Mouse (Mus musculus) skeletal muscle tissue, postnatal 0 days (tissue): ENCODE data around the gene Crlf1. TPM values are rescaled to one million over a fixed set of nuclear protein-coding genes. Genes with fewer than 3 reads are reported as not detected.

Source experiments
- polyA plus RNA-seq: library from polyadenylated mRNA; unstranded; fragments of >200 nt; fragmentation: Nextera tagmentation; extraction: Ambion mirVana; gene quantifications from 2 replicates; pipeline ENCODE4 v1.2.1, GENCODE M21; 2015

Crlf1 gene
- 4.2 and 4.5 TPM in 2 replicates for polyA plus RNA-seq

GRCm38 (mm10) chr8:70492664-70493640 lies at the start of gene Crlf1:
Crlf1 (plus strand) TSS chr8:70493158.

DNA sequence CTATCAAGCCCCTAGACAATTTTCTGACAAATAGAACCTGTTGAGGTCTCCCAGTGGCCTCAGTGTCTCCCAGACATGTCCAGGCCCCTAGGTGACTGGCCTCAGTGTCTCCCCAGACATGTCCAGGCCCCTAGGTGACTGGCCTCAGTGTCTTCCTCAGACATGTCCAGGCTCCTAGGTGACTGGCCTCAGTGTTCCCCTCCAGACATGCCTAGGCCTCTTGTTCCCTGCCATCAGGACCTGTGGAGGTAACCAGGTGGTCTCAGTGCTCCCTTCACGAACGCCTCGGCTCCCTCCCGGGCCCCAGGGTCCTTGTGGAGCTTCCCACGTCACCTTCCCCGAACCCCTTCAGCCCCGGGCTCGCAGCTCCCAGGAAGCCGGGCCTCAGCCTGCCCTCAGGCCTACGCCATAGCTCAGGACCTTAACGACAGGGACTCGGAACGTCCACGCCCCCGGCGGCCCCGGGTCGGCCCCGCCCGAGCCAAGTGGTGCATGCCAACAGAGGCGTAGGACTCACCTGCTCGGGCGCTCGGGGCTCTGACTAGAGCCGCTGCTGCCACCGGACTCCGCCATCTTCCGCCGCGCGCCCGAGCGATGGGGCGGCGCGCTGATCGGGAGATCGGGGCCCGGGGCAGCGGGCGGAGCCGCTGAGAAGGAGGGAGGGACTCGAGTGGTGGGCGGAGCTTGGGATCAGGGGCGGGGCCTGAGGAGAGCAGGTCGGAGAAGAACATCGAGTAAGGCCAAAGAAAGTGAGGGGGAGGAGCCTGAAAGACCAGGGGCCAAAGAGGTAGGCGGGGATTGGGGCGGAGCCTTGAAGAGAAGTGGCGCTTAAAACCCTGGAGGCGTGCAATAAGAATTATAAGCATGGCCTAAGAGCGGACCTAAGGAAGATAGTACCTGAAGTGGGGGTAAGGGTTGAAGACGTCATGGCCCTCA lies 16.4 kb upstream of the Crlf1 start, which contains the start of gene Klhl26:
Klhl26 (minus strand) TSS at position 636 of the 936 bp plus-strand sequence.

GRCm38 (mm10) chr8:70486941-70487520 lies 5.9 kb upstream of the Crlf1 start, which contains the start of gene Tmem59l:
Tmem59l (minus strand) TSS chr8:70487358.

DNA sequence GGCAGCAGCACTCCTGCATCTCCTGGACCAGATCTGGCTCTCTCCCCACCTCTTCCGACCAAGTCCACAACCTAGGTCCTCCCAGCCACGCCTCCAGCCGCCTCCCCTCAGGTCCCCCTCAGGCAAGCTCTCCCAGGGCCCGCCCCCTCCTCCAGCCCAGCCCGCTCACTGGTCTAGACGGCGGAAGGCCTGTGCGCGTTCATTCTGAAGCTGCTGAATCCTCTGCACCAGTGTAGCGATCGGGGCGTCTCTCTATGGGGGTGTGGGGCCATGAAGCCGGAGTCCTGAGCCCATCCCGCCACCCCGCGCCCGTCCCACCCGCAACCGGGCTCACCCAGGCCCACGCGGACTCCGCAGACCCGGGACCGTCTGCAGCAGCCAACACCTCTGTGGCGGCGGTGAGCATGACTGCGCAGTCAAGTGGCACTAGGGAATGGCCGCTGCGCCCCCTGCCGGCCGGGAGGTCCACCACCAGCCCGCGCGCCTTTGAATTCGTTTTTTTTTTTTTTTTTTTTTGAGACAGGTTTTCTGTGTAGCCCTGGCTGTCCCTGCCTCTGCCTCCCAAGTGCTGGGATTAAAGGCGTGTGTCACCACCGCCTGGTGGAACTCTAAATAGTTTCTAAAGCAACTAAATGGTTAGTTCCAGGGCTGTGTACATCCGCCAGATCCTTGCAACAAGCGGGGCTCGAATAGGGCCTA lies 13.5 kb downstream of the Crlf1 start, which contains the start of gene Rex1bd:
Rex1bd (minus strand) TSS at position 425 of the 699 bp plus-strand sequence.

GRCm38 (mm10) chr8:70510228-70510915 lies 17.4 kb downstream of the Crlf1 start, which contains the start of gene Uba52:
Uba52 (minus strand) TSS chr8:70510801.

DNA sequence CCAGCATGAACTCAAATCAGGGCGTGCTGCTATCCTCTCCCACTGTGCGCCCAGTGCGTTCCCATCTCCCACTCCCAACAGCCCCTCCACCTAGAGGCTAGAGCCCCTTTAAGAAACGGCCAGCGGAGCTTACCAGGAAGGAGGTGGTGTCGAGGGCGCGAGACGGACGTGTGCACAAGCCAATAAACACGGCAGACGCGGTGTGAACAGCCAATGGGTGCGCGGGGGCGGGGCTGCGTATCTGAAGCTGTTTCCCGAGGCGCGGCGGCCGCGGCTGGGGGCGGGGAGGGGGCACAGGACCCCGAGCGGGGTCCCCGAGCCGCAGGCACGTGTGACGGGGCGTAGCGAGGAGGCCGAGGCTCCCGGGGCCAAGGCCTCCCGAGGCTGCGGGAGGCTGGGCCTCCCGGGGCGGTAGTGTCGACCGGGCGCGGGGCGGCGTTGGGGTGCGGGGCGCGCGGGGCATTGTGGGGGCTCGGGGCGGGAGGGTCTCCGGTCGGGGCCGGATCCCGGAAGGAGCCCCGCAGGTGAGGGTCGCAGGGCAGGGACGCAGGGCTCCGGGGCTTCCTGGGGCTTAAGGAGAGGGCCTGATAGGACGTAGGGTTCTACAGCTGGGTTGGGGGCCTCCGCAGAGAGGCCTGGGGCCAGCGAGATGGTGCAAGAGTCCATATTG lies 34.7 kb downstream of the Crlf1 start, which contains the start of the genes Fkbp8 and Kxd1:
Fkbp8 (plus strand) TSS at position 213 of the 670 bp plus-strand sequence.
Kxd1 (minus strand) TSS at position 445 of the 670 bp plus-strand sequence.

GRCm38 (mm10) chr8:70539077-70539813 lies 46.3 kb downstream of the Crlf1 start, which contains the start of gene Ell:
Ell (plus strand) TSS chr8:70539457.

Other genes starting within 250 kb of the Crlf1 start
- 10.6 and 15.7 TPM in 2 replicates for gene Homer3, start 210.3 kb upstream of the Crlf1 start, polyA plus RNA-seq
- gene Ddx49, start 190.7 kb upstream of the Crlf1 start, polyA plus RNA-seq = 22.4 and 27.8 TPM in 2 replicates
- gene Cope, start 190.6 kb upstream of the Crlf1 start, polyA plus RNA-seq = 216 and 248 TPM in 2 replicates
- 18.4 and 21.9 TPM in 2 replicates for gene Cers1, start 177.4 kb upstream of the Crlf1 start, polyA plus RNA-seq
- gene Gdf1, start 163.3 kb upstream of the Crlf1 start, polyA plus RNA-seq = 4.1 and 4.4 TPM in 2 replicates
- gene Upf1, start 139.9 kb upstream of the Crlf1 start, polyA plus RNA-seq = 7.2 and 8.6 TPM in 2 replicates
- gene Comp, start 119.6 kb upstream of the Crlf1 start, polyA plus RNA-seq = 0.58 and 5.8 TPM in 2 replicates
- gene Crtc1, start 53.6 kb upstream of the Crlf1 start, polyA plus RNA-seq = 6.5 and 7.8 TPM in 2 replicates
- 8.6 and 8.7 TPM in 2 replicates for gene Klhl26, start 16.2 kb upstream of the Crlf1 start, polyA plus RNA-seq
- gene Tmem59l, start 5.8 kb upstream of the Crlf1 start, polyA plus RNA-seq = 0.12 TPM in 1 of 2 replicates, not detected in the other
- 123 and 148 TPM in 2 replicates for gene Rex1bd, start 13.6 kb downstream of the Crlf1 start, polyA plus RNA-seq
- gene Uba52, start 17.6 kb downstream of the Crlf1 start, polyA plus RNA-seq = 788 and 817 TPM in 2 replicates
- 144 and 162 TPM in 2 replicates for gene Fkbp8, start 34.6 kb downstream of the Crlf1 start, polyA plus RNA-seq
- gene Kxd1, start 34.8 kb downstream of the Crlf1 start, polyA plus RNA-seq = 64.4 and 69.8 TPM in 2 replicates
- gene Ell, start 46.3 kb downstream of the Crlf1 start, polyA plus RNA-seq = 11.2 and 11.9 TPM in 2 replicates
- gene Isyna1, start 101.2 kb downstream of the Crlf1 start, polyA plus RNA-seq = 31.7 and 32.2 TPM in 2 replicates
- 44.3 and 52.8 TPM in 2 replicates for gene Ssbp4, start 115.7 kb downstream of the Crlf1 start, polyA plus RNA-seq
- gene Lrrc25, start 123.0 kb downstream of the Crlf1 start, polyA plus RNA-seq = 2.7 and 3.7 TPM in 2 replicates
- gene Gdf15, start 139.3 kb downstream of the Crlf1 start, polyA plus RNA-seq = 0.28 and 0.41 TPM in 2 replicates
- 44.6 and 48.6 TPM in 2 replicates for gene Pgpep1, start 167.2 kb downstream of the Crlf1 start, polyA plus RNA-seq
- gene Lsm4, start 180.1 kb downstream of the Crlf1 start, polyA plus RNA-seq = 120 and 144 TPM in 2 replicates
- 81.2 and 130 TPM in 2 replicates for gene Jund, start 205.8 kb downstream of the Crlf1 start, polyA plus RNA-seq
- not detected in 2 replicates for gene Iqcn, start 210.3 kb downstream of the Crlf1 start, polyA plus RNA-seq
- not detected in 2 replicates for gene Gm3336, start 225.4 kb downstream of the Crlf1 start, polyA plus RNA-seq
- gene Pde4c, start 230.6 kb downstream of the Crlf1 start, polyA plus RNA-seq = 0.60 and 0.78 TPM in 2 replicates